Mouse (Mus musculus): ENCODE results near the gene Zbtb48. TPM values are rescaled to one million over a fixed set of nuclear protein-coding genes. Genes with fewer than 3 reads are reported as not detected.
"Not testable (repeated sequence)": the region's sequence is repeated elsewhere in the genome, so short reads cannot be mapped to it uniquely, and the experiment has no call there.

Gene Zbtb48
- polyA plus RNA-seq, 1 experiment from 2014 or later = 19.6 TPM

DNA sequence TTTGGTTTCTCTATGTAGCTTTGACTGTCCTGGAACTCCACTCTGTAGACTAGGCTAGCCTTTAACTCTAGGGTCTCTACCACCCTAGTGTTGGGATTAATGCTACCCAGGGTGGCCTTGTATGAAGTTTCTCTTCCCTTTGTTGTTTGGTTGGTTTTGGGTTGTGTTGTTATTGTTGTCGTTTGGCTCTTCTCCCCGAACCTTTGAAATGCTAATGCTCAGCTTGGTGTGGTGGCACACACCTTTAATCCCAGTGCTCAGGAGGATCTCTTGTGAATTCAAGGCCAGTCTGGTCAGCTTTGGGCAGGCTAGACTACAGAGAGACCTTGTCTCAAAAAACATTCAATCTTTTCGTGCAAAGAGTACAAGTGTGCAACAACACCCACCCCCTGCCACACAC is 15.7 kb upstream of the Zbtb48 start:
- no peaks in the 10 kb centered on the region for H3K27me3 ChIP-seq
- ATAC-seq (ENCODE audit: low FRiP score) = no peak
- no peaks in the 10 kb centered on the region for H3K9me3 ChIP-seq
- 90% methylated on average over 3 of the region's 3 CpGs for WGBS
- no peak overlapping the region for H3K9ac ChIP-seq
- no peak overlapping the region for H3K27ac ChIP-seq
- peaks cover 70% of the 10 kb centered on the region for H3K36me3 ChIP-seq
- H3K4me3 ChIP-seq = no peak overlapping the region
- no peak overlapping the region for H3K4me2 ChIP-seq
- peaks cover 23% of the 10 kb centered on the region for H3K4me1 ChIP-seq (replicated peaks)

DNA sequence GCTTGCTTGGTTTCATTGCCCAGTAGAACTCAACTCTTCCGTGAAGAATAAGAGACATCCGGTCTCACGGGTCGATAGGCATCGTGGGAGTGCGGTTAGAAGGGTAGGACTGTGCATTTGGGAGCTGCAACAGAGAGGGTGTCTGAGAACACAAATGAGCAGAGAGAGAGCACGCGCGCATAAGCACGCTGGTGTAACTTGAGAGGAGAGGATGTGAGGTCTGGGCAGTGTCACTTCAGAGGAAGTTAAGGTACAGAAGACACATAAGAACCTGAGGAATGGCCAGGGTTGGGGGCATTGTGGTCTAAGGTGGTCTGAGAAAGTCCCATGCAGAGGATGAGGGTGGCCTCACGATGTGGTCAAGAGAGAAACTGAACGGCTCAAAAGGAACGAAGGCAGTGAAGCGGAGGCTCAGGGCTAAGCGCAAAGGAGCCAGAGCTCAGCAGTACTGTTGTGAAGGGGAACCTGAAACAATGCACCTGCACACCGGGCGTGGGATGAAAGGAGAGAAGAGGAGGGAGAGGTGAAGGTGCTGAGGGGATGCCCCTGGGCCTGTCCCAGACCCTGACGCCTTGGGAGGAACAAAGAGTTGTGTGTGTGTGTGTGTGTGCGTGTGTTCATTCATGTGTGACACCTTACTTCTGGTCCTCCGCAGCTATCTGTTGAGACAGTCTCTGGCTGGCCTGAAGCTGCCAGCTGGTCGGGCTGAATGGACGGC is 14.6 kb upstream of the Zbtb48 start:
- no peak overlapping the region for H3K27ac ChIP-seq
- H3K4me2 ChIP-seq = no peak overlapping the region
- peaks cover 25% of the 10 kb centered on the region for H3K4me1 ChIP-seq (replicated peaks)
- no peaks in the 10 kb centered on the region for H3K27me3 ChIP-seq
- no peak for ATAC-seq (ENCODE audit: low FRiP score)
- 96% methylated on average over 22 of the region's 22 CpGs for WGBS
- H3K4me3 ChIP-seq = no peak overlapping the region
- H3K36me3 ChIP-seq = peaks cover 59% of the 10 kb centered on the region
- no peak overlapping the region for H3K9ac ChIP-seq
- no peaks in the 10 kb centered on the region for H3K9me3 ChIP-seq

DNA sequence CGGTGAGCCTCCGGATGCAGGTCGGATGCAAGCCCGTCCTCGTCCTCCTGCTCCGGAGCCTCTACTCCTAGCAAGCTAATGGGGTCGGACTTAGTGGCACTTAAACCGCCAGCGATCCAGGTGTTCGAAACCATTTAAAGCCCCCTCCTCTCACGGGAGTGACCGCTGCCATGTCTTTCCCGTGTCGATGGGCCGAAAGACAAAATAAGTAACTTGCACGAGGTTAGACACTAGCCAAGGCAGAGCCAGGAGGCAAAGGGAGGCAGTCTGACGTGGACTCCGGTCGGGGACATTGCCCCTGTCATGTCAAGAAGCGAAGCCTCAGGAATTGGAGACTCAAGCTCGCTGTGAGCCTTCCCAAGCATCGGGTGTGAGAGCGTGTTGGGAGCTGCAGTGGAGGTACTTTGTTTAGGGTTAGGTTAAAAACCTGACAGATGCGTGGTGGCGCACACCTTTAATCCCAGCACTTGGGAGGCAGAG is 12.4 kb upstream of the Zbtb48 start:
- peak overlapping the region; percentile 48; the same call in 1 of the 2 replicates for H3K27ac ChIP-seq
- H3K36me3 ChIP-seq = peaks cover 39% of the 10 kb centered on the region
- 5% methylated on average over 25 of the region's 25 CpGs for whole genome bisulfite sequencing
- no peaks in the 10 kb centered on the region for H3K27me3 ChIP-seq
- peak overlapping the region; percentile 99 for H3K4me3 ChIP-seq
- H3K9ac ChIP-seq = peak overlapping the region; percentile 96
- no peak; the same call in 1 of the 2 replicates for ATAC-seq (ENCODE audit: low FRiP score)
- H3K9me3 ChIP-seq = no peaks in the 10 kb centered on the region
- H3K4me2 ChIP-seq = peak overlapping the region; percentile 84
- H3K4me1 ChIP-seq (replicated peaks) = peaks cover 25% of the 10 kb centered on the region

GRCm38 (mm10) chr4:152038985-152039830 is 11.7 kb upstream of the Zbtb48 start, which contains the start of gene Nol9:
TSS of gene Nol9 (plus strand) at chr4:152039321.
- Histone ChIP-seq H3K9ac (peak within 1 kb of the TSS; percentile 96), H3K27me3 (no peaks in the 10 kb centered on the region), H3K4me3 (peak within 1 kb of the TSS; percentile 99), H3K4me1 (replicated peaks) (peaks cover 25% of the 10 kb centered on the region), H3K36me3 (peaks cover 32% of the 10 kb centered on the region), H3K27ac (peak within 1 kb of the TSS; percentile 48; the same call in 1 of the 2 replicates), H3K9me3 (no peaks in the 10 kb centered on the region), H3K4me2 (peak within 1 kb of the TSS; percentile 84)
- WGBS = under 1% methylated on average over 85 of the region's 86 CpGs
- peak; percentile 86 for ATAC-seq (ENCODE audit: low FRiP score)

GRCm38 (mm10) chr4:152038225-152038984 is 10.9 kb upstream of the Zbtb48 start, which contains the start of gene Tas1r1:
TSS of gene Tas1r1 (minus strand) at chr4:152038568.
- Histone ChIP-seq H3K36me3 (peaks cover 24% of the 10 kb centered on the region), H3K4me3 (peak within 1 kb of the TSS; percentile 99), H3K27ac (peak within 1 kb of the TSS; percentile 48; the same call in 1 of the 2 replicates), H3K4me2 (peak within 1 kb of the TSS; percentile 84), H3K4me1 (replicated peaks) (peaks cover 25% of the 10 kb centered on the region), H3K9me3 (no peaks in the 10 kb centered on the region), H3K27me3 (0 out of 2 replicates have a peak, but pooled peaks cover 4% of the 10 kb centered on the region), H3K9ac (peak within 1 kb of the TSS; percentile 96)
- WGBS = 38% methylated on average over 10 of the region's 10 CpGs
- no peak; the same call in 1 of the 2 replicates for ATAC-seq (ENCODE audit: low FRiP score)

GRCm38 (mm10) chr4:152036464-152036863 is 9.0 kb upstream of the Zbtb48 start:
- not testable (repeated sequence) for H3K36me3 ChIP-seq; H3K27ac ChIP-seq; H3K9me3 ChIP-seq; H3K4me2 ChIP-seq; H3K9ac ChIP-seq; ATAC-seq (ENCODE audit: low FRiP score); H3K4me3 ChIP-seq
- peaks cover 18% of the 10 kb centered on the region; the same call in 1 of the 2 replicates for H3K27me3 ChIP-seq
- H3K4me1 ChIP-seq (replicated peaks) = peaks cover 23% of the 10 kb centered on the region
- WGBS = 87% methylated on average over 6 of the region's 6 CpGs

DNA sequence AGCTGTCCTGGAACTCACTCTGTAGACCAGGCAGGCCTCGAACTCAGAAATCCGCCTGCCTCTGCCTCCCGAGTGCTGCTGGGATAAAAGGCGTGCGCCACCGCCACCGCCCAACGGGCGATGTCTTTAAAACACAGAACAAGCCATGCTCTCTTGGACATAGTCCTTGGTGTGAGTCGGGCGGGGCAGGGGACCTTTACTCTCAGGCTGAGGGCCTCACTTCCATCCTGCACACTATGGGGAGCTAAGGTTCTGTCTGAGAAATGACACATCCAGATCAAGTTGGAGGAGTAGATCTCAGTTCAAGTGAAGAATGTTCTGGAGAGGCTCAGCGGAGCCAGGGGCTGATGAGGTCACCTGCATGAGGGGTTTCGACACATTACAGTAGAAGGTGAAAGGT is 5.5 kb upstream of the Zbtb48 start:
- 91% methylated on average over 13 of the region's 13 CpGs for WGBS
- Histone ChIP-seq H3K27me3 (peaks cover 22% of the 10 kb centered on the region), H3K9ac (no peak overlapping the region), H3K4me3 (no peak overlapping the region), H3K9me3 (no peaks in the 10 kb centered on the region), H3K36me3 (no peaks in the 10 kb centered on the region), H3K27ac (no peak overlapping the region), H3K4me1 (replicated peaks) (peaks cover 23% of the 10 kb centered on the region), H3K4me2 (no peak overlapping the region)
- ATAC-seq (ENCODE audit: low FRiP score) = no peak

DNA sequence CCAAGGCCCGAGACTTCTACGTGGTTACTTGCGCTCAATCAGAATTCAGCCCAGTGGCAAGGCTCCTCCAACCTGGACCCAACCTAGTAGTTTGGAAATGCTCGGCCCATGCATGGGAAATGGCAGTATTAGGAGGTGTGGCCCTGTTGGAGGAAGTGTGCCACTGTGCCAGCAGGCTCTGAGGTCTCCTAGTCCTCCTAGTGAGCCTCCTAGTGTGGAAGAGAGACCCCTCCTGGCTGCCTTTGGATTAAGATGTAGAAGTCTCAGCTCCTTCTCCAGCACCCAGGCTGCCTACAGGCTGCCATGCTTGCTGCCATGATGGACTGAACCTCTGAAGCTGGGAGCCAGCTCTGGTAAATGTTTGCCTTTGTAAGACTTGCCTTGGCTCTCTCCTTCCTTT is 2.5 kb upstream of the Zbtb48 start:
- peaks cover 22% of the 10 kb centered on the region for H3K27me3 ChIP-seq
- no peak for ATAC-seq (ENCODE audit: low FRiP score)
- H3K9ac ChIP-seq = peak overlapping the region; percentile 46; the same call in 1 of the 2 replicates
- H3K36me3 ChIP-seq = peaks cover 1% of the 10 kb centered on the region; the same call in 1 of the 2 replicates
- H3K4me3 ChIP-seq = no peak overlapping the region
- 79% methylated on average over 4 of the region's 4 CpGs for whole genome bisulfite sequencing
- no peaks in the 10 kb centered on the region for H3K9me3 ChIP-seq
- 0 out of 2 replicates have a peak overlapping the region, but pooled peaks have one; percentile 30 for H3K27ac ChIP-seq
- H3K4me2 ChIP-seq = peak overlapping the region; percentile 24; the same call in 1 of the 2 replicates
- peaks cover 46% of the 10 kb centered on the region for H3K4me1 ChIP-seq (replicated peaks)

GRCm38 (mm10) chr4:152029087-152029486 is 1.6 kb upstream of the Zbtb48 start:
- H3K4me1 ChIP-seq (replicated peaks) = peaks cover 55% of the 10 kb centered on the region
- no peak overlapping the region for H3K4me3 ChIP-seq
- no peak overlapping the region for H3K27ac ChIP-seq
- peaks cover 22% of the 10 kb centered on the region for H3K27me3 ChIP-seq
- ATAC-seq (ENCODE audit: low FRiP score) = no peak
- peak overlapping the region; percentile 97 for H3K4me2 ChIP-seq
- 45% methylated on average over 5 of the region's 5 CpGs for WGBS
- H3K9me3 ChIP-seq = no peaks in the 10 kb centered on the region
- H3K9ac ChIP-seq = peak overlapping the region; percentile 83; the same call in 1 of the 2 replicates
- peaks cover 9% of the 10 kb centered on the region; the same call in 1 of the 2 replicates for H3K36me3 ChIP-seq

- peaks cover 60% of the 10 kb centered on the region for H3K4me1 ChIP-seq (replicated peaks)
- peak overlapping the region; percentile 73 for H3K4me3 ChIP-seq
- peak overlapping the region; percentile 83 for H3K9ac ChIP-seq
- peak overlapping the region; percentile 72; the same call in 1 of the 2 replicates for H3K27ac ChIP-seq
- 60% methylated on average over 15 of the region's 15 CpGs for WGBS
- H3K27me3 ChIP-seq = peaks cover 19% of the 10 kb centered on the region
- H3K4me2 ChIP-seq = peak overlapping the region; percentile 97
- peaks cover 14% of the 10 kb centered on the region for H3K36me3 ChIP-seq
- H3K9me3 ChIP-seq = no peaks in the 10 kb centered on the region
- no peak for ATAC-seq (ENCODE audit: low FRiP score)
Measured at GRCm38 (mm10) chr4:152028456-152028855, 985 bp upstream of the Zbtb48 start.

GRCm38 (mm10) chr4:152026751-152027508 is 541 bp downstream of the Zbtb48 start:
- Histone ChIP-seq H3K4me1 (replicated peaks) (peaks cover 62% of the 10 kb centered on the region), H3K4me2 (peak overlapping the region; percentile 97), H3K36me3 (peaks cover 30% of the 10 kb centered on the region), H3K9me3 (no peaks in the 10 kb centered on the region), H3K27ac (peak overlapping the region; percentile 71), H3K9ac (peak overlapping the region; percentile 83), H3K27me3 (peaks cover 7% of the 10 kb centered on the region), H3K4me3 (peak overlapping the region; percentile 73)
- 3% methylated on average over 38 of the region's 41 CpGs for WGBS
- ATAC-seq (ENCODE audit: low FRiP score) = peak; percentile 73
